Mouse (Mus musculus): ENCODE results near the gene Zc3h18. TPM values are rescaled to one million over a fixed set of nuclear protein-coding genes. Genes with fewer than 3 reads are reported as not detected.
A peak's percentile ranks its signal among the peaks of the same experiment; 100 is the strongest.

Gene Zc3h18
- polyA plus RNA-seq, 1 experiment from 2014 or later: 75.7 TPM

GRCm38 (mm10) chr8:122375320-122375719 is 1.1 kb upstream of the Zc3h18 start:
- Histone ChIP-seq H3K4me3 (peak overlapping the region; percentile 89), H3K4me1 (peaks cover 23% of the 10 kb centered on the region), H3K27ac (replicated peaks) (0 out of 2 replicates have a peak overlapping the region, but pooled peaks have one; percentile 95), H3K9me3 (replicated peaks) (no peaks in the 10 kb centered on the region), H3K36me3 (peaks cover 22% of the 10 kb centered on the region), H3K27me3 (ENCODE audit: low read depth, poor library complexity, severe bottlenecking) (no peaks in the 10 kb centered on the region)
- 93% methylated on average over 7 of the region's 7 CpGs for whole genome bisulfite sequencing
- no peak for DNase-seq (ENCODE audit: low spot score)

- peaks cover 28% of the 10 kb centered on the region for H3K36me3 ChIP-seq
- no peak for DNase-seq (ENCODE audit: low spot score)
- peak overlapping the region; percentile 95 for H3K27ac ChIP-seq (replicated peaks)
- no peaks in the 10 kb centered on the region for H3K9me3 ChIP-seq (replicated peaks)
- peak overlapping the region; percentile 89 for H3K4me3 ChIP-seq
- H3K4me1 ChIP-seq: peaks cover 23% of the 10 kb centered on the region
- no peaks in the 10 kb centered on the region for H3K27me3 ChIP-seq (ENCODE audit: low read depth, poor library complexity, severe bottlenecking)
- WGBS: 33% methylated on average over 13 of the region's 13 CpGs
These were observed 551 bp upstream of the Zc3h18 start for GRCm38 (mm10) chr8:122375751-122376364.

DNA sequence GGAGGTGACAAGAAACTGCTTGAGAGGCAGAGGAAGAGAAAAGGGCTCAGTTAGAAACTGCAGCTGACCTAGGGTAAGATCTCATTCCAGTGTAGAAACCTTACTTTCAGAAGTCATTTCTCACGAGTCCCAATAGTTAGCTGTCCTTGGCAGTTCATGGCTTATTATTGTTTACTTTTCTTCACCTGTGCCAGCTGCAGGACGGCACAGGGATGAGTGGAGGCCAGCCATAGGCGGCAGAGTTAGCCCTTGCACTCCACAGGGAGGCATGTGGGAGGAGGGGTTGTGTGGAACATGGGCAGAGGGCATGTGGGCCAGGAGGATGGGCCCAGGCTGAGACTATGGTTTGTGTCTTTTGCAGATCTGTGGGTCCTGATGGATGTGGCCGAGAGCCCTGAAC is 6.6 kb downstream of the Zc3h18 start:
- H3K4me3 ChIP-seq: no peak overlapping the region
- DNase-seq (ENCODE audit: low spot score): no peak
- H3K27ac ChIP-seq (replicated peaks): no peak overlapping the region
- H3K27me3 ChIP-seq (ENCODE audit: low read depth, poor library complexity, severe bottlenecking): no peaks in the 10 kb centered on the region
- H3K9me3 ChIP-seq (replicated peaks): no peaks in the 10 kb centered on the region
- H3K36me3 ChIP-seq: peaks cover 93% of the 10 kb centered on the region
- WGBS: 82% methylated on average over 4 of the region's 4 CpGs
- H3K4me1 ChIP-seq: peaks cover 6% of the 10 kb centered on the region

- H3K27me3 ChIP-seq (ENCODE audit: low read depth, poor library complexity, severe bottlenecking): no peaks in the 10 kb centered on the region
- H3K4me1 ChIP-seq: no peaks in the 10 kb centered on the region
- WGBS: 91% methylated on average over 3 of the region's 3 CpGs
- H3K27ac ChIP-seq (replicated peaks): no peak overlapping the region
- H3K4me3 ChIP-seq: no peak overlapping the region
- no peaks in the 10 kb centered on the region for H3K9me3 ChIP-seq (replicated peaks)
- no peak for DNase-seq (ENCODE audit: low spot score)
- peaks cover 97% of the 10 kb centered on the region for H3K36me3 ChIP-seq
These were observed 12.9 kb downstream of the Zc3h18 start for GRCm38 (mm10) chr8:122389357-122389756.

DNA sequence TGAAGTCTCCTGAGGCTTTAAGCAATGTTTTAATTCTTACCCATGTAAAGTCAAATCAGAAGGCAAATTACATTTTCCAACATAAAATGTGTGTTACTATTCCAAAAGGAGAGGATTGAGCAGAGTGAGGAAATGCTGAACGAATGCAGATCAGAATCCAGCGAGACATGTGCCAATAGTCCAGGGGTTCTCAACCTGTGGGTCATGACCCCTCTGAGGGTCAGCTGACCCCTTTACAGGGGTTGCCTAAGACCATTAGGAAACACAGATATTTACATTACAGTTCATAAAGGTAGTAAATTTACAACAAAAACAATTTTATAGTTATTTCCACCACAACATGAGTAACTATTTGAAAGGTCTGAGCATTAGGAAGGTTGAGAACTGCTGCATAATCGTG is 14.3 kb downstream of the Zc3h18 start:
- no peak for DNase-seq (ENCODE audit: low spot score)
- Histone ChIP-seq H3K9me3 (replicated peaks) (no peaks in the 10 kb centered on the region), H3K4me1 (no peaks in the 10 kb centered on the region), H3K4me3 (no peak overlapping the region), H3K27ac (replicated peaks) (no peak overlapping the region), H3K27me3 (ENCODE audit: low read depth, poor library complexity, severe bottlenecking) (no peaks in the 10 kb centered on the region), H3K36me3 (peaks cover 97% of the 10 kb centered on the region)
- 87% methylated on average over 3 of the region's 3 CpGs for WGBS

DNA sequence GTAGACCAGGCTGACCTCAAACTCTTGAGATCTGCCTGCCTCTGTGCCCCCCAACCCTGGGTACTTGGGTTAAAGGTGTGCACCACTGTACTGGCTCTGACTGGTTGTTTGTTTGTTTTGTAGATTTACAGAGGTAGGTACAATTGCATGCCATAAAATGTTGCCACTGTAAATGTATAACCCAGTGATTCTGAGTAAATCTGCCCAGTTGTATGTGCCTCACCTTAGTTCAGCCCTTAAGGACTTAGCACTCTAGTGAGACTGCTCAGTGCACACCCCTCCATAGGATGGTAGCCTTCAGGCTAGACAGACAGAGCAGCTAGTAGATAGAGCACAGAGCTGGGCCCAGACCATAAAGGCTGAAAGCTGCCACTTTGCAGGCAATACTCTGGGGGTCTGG is 17.3 kb downstream of the Zc3h18 start:
- Histone ChIP-seq H3K9me3 (replicated peaks) (no peaks in the 10 kb centered on the region), H3K36me3 (peaks cover 92% of the 10 kb centered on the region), H3K27me3 (ENCODE audit: low read depth, poor library complexity, severe bottlenecking) (no peaks in the 10 kb centered on the region), H3K27ac (replicated peaks) (no peak overlapping the region), H3K4me1 (no peaks in the 10 kb centered on the region), H3K4me3 (no peak overlapping the region)
- no peak for DNase-seq (ENCODE audit: low spot score)

GRCm38 (mm10) chr8:122395291-122395690 is 18.9 kb downstream of the Zc3h18 start:
- Histone ChIP-seq H3K36me3 (peaks cover 93% of the 10 kb centered on the region), H3K9me3 (replicated peaks) (no peaks in the 10 kb centered on the region), H3K4me1 (no peaks in the 10 kb centered on the region), H3K27me3 (ENCODE audit: low read depth, poor library complexity, severe bottlenecking) (no peaks in the 10 kb centered on the region), H3K4me3 (no peak overlapping the region), H3K27ac (replicated peaks) (no peak overlapping the region)
- WGBS: 95% methylated on average over 6 of the region's 6 CpGs
- DNase-seq (ENCODE audit: low spot score): no peak

DNA sequence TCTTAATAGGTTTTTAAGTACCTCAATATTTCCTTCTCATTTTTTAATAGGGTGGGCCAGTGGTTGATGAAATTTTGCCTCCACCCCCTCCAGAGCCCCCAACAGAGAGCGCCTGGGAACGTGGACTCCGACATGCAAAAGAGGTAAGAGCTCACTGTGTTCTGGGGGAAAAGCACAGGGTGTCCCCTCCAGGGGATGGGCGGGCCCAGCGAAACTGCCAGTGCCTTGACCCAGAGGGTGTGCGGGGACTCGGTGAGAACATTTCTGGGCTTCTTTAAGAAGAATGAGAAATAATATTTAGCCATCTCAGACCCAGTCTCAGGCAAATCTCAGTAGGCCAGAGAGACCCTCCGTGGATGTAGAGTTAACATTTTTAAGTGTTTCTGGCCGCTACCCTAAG is 21.8 kb downstream of the Zc3h18 start:
- Histone ChIP-seq H3K36me3 (peaks cover 95% of the 10 kb centered on the region), H3K4me3 (no peak overlapping the region)

GRCm38 (mm10) chr8:122405146-122405805 is 28.9 kb downstream of the Zc3h18 start:
- WGBS: 90% methylated on average over 9 of the region's 9 CpGs
- Histone ChIP-seq H3K9me3 (replicated peaks) (no peaks in the 10 kb centered on the region), H3K4me1 (no peaks in the 10 kb centered on the region), H3K27me3 (ENCODE audit: low read depth, poor library complexity, severe bottlenecking) (no peaks in the 10 kb centered on the region), H3K4me3 (no peak overlapping the region), H3K36me3 (peaks cover 99% of the 10 kb centered on the region), H3K27ac (replicated peaks) (no peak overlapping the region)
- DNase-seq (ENCODE audit: low spot score): no peak

More for the DNA sequence above, 21.8 kb downstream of the Zc3h18 start:
- WGBS: 92% methylated on average over 9 of the region's 9 CpGs
- no peak for DNase-seq (ENCODE audit: low spot score)
- no peaks in the 10 kb centered on the region for H3K4me1 ChIP-seq
- H3K27ac ChIP-seq (replicated peaks): no peak overlapping the region
- no peaks in the 10 kb centered on the region for H3K9me3 ChIP-seq (replicated peaks)
- no peaks in the 10 kb centered on the region for H3K27me3 ChIP-seq (ENCODE audit: low read depth, poor library complexity, severe bottlenecking)

DNA sequence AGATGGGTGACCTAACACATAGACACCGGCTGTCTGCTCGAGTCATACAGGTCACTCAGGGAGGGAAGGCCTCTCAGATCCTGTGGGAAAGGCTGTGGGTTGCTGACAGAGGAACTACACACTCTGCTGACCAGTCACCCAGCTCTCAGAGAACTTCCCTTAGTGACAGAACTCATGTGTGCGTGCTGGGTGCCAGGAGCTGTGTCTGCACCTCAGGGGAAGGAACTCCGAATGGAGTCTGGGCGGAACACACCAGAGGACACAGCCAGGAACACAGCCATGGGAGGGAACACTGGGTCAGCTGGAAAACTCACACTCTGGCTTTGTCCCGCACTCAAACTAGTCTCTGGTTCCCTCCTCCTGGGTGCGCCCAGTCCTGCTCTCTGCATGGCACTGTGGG is 31.3 kb downstream of the Zc3h18 start:
- no peak overlapping the region for H3K27ac ChIP-seq (replicated peaks)
- H3K9me3 ChIP-seq (replicated peaks): no peaks in the 10 kb centered on the region
- peaks cover 99% of the 10 kb centered on the region for H3K36me3 ChIP-seq
- H3K27me3 ChIP-seq (ENCODE audit: low read depth, poor library complexity, severe bottlenecking): no peaks in the 10 kb centered on the region
- H3K4me3 ChIP-seq: no peak overlapping the region
- H3K4me1 ChIP-seq: no peaks in the 10 kb centered on the region
- DNase-seq (ENCODE audit: low spot score): no peak
- 96% methylated on average over 7 of the region's 7 CpGs for WGBS

- H3K4me3 ChIP-seq: no peak overlapping the region
- no peak for DNase-seq (ENCODE audit: low spot score)
- no peak overlapping the region for H3K27ac ChIP-seq (replicated peaks)
- H3K27me3 ChIP-seq (ENCODE audit: low read depth, poor library complexity, severe bottlenecking): no peaks in the 10 kb centered on the region
- no peaks in the 10 kb centered on the region for H3K4me1 ChIP-seq
- H3K9me3 ChIP-seq (replicated peaks): no peaks in the 10 kb centered on the region
- peaks cover 100% of the 10 kb centered on the region for H3K36me3 ChIP-seq
- 92% methylated on average over 9 of the region's 9 CpGs for WGBS
These were observed 37.9 kb downstream of the Zc3h18 start for GRCm38 (mm10) chr8:122414311-122414710.

DNA sequence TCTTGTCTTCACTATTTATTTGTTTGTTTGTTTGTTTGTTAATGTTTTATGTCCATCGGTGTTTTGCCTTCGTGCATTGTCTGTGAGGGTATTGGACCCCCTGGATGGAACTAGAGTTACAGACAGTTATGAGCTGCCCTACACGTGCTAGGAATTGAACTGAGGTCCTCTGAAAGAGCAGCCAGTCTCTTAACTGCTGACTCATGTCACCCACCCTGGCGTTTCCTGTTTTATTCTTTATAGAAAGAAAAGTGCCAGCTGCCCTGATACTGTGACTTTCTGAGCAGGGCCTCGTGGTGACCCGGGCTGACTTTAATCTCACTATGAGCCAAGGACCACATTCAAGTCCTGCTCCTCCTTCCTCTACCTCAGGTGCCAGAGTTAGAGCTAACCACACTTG is 39.1 kb downstream of the Zc3h18 start:
- DNase-seq (ENCODE audit: low spot score): no peak
- no peak overlapping the region for H3K27ac ChIP-seq (replicated peaks)
- WGBS: 94% methylated on average over 6 of the region's 6 CpGs
- H3K36me3 ChIP-seq: peaks cover 90% of the 10 kb centered on the region
- H3K4me1 ChIP-seq: no peaks in the 10 kb centered on the region; the same call in 1 of the 2 replicates
- no peaks in the 10 kb centered on the region for H3K27me3 ChIP-seq (ENCODE audit: low read depth, poor library complexity, severe bottlenecking)
- H3K9me3 ChIP-seq (replicated peaks): no peaks in the 10 kb centered on the region
- no peak overlapping the region for H3K4me3 ChIP-seq

- DNase-seq (ENCODE audit: low spot score): no peak
- WGBS: 77% methylated on average over 9 of the region's 9 CpGs
- Histone ChIP-seq H3K27ac (replicated peaks) (no peak overlapping the region), H3K36me3 (peaks cover 50% of the 10 kb centered on the region), H3K27me3 (ENCODE audit: low read depth, poor library complexity, severe bottlenecking) (no peaks in the 10 kb centered on the region), H3K4me3 (no peak overlapping the region), H3K9me3 (replicated peaks) (no peaks in the 10 kb centered on the region), H3K4me1 (no peaks in the 10 kb centered on the region; the same call in 1 of the 2 replicates)
These were observed 43.6 kb downstream of the Zc3h18 start for GRCm38 (mm10) chr8:122419881-122420555.

Data from midbrain, embryonic 10.5 days (tissue).